Mouse (Mus musculus) lung, adult 18-20 months (tissue): ENCODE results near the gene Ssr1.

Source experiments
- DNase-seq, 2 experiments: peaks; one replicate each; pipeline ENCODE4 v3.0.0; 2022; ENCODE audit warnings: mixed read lengths in 2 of 2

The Ssr1 gene

DNA sequence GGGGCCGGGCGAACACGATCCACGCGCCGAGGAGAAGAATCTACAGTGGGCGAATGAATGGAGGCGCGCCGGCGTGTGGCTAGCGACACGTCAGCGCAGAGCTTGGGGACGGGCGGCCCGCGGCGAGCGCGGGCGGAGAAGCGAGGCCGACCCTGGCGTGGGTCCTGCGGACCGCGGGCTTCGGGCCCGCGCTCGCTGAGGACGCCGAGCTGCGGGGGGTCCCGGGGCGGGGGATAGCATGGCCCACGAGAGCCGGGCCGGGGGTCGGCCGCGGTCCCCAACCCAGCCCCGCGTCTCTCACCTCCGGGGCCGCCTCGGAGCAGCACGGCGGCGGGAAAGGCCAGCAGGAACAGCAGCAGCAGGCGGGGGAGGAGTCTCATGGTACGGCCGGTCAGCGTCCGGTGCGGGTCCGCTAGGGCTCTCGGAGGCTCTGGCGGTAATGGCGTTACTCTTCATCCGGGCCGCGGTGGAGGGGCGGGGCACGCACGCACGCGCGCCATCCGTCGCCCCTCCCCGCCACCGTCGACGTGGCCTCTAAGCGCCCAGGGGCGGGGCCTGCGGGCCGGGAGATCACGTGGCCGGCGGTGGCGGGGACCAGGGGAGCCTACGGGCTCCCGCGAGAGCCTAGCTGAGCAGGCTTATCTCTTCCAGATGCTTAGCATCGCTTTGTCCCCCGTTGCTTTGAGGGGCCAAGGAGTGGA lies at the start of gene Ssr1:
Gene Ssr1 (minus strand): TSS at position 514 of the 701 bp plus-strand sequence.
- peak; percentile 93 to 96 for DNase-seq

DNA sequence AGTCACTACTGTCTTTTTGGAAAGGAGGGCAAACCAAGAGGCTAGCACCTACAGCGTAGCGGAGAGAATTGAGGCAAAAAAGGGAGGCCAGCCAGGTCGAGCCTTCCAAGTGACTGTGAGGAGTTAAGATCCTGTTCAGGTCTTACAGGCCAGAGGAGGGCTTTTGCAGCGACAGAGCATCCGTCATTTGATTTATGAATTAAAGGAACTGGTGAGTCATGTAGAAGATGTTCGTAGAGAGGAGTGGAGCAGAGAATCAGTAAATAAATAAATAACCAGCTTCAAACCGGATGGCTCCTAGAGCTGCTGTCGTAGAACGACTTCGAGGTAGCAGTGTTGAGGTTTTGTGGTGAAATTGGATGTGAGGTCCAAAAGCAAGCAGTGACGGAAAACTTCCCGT lies 43.8 kb upstream of the Ssr1 start:
- DNase-seq = no peak

DNA sequence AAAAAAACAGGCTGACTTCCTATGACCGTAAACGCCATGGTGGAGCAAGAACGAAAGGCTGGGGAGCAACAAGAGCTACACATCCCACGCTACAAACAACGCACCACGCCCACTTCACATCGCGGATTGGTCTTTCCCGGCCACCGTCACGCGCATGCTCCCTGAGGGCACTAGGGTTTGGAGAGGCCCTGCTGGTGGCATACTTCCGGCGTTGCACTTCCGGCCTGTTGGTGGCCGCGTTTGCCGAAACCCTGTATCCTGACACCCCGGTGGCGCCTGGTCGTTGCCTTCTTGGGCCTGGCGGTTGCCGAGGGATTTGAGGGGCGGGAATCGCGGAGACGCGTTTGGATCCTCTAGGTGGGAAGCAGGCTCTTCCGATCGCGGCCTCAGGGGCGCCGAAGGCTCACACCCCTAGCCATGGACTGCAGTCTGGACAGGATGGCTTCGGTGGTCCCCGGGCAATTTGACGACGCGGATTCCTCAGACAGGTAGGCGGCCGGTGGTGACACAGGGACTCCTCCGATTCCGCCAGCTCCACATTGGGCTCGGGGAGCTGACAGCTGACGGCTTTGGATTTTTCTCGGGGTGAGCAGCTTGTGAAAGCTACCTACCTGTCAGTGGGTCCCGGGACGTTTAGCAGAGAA lies 43.1 kb upstream of the Ssr1 start, which contains the start of gene Cage1:
Gene Cage1 (minus strand): TSS at position 26 of the 644 bp plus-strand sequence.
- peak; percentile 96 to 97 for DNase-seq

DNA sequence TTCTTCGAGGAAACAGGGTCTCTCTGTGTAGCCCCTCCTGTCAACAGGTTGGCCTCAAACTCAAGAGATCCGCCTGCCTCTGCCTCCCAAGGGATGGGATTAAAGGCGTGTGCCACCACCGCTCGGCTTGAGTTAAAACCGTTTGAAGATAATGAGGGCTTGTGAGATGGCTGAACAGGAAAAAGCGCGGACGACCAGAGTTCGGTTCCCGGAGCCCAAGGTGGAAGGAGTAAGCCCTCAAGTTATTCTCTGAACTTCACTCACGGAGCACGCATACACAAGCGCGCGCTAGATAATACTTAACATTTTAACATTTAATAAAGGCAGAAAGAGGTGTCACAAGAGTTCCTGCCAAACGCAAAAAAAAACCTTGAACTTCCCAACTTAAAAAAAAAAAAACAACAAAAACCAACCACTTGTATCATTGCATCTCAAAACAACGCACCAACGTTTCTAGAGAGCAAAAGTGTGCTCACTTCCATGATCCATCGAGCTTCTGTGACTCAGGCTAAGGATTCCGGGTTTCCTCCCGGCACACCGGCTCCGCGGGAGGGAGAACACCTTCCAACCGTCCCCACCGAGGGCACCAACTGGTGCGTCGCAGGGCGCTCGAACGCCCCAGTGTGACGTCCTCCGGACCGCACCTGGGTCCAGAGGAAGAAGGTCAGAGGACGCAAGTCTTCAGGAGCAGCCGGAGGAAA lies 42.5 kb upstream of the Ssr1 start, which contains the start of gene Riok1:
Gene Riok1 (plus strand): TSS at position 653 of the 701 bp plus-strand sequence.
- peak in 1 of 2 experiments; percentile 5 for DNase-seq

DNA sequence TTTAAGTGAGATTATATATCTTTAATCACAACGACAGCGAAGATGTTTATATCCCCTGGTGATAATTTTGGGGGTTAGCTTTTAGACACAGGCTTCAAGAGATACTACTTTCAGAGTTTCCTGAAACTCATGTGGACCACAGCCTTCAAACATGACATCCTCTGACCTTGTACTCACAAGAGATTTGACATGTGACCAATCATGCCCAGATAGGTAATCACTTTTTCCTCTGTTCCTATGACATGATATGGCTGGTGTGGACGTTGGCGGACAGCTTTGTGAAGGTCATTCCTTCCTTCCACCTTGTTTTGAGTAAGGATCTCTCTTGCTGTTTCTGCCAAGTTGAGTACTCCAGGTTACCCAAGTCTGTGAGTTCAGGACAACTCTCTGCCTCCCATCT lies 34.4 kb upstream of the Ssr1 start:
- no peak for DNase-seq

DNA sequence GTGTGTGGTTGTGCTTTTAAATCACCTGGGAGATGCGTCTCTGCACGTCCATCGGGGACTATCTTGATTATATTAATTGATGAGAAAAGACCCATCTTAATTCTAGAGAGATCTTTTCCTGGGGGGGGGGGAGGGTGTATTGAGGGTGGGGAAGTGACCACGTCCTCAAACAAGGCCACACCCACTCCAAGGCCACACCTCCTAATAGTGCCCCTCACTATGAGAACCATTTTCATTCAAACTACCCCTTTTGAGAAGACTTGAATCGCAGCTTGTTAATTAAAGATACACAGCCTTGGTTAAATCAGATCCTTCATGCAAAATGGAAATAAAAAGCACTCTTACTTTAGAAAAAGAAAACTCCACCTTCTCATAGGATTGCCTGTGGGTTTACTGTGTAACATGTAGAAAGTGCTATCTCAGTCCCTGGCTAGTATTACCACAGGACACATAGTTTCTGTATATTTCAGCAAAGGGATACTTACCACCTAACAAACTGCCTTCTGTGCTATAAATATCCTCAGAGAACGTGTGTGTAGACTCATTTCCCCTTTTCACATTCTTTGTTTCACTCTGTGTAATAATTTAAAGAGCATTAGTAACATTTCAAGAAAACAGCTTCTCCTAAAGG lies 33.7 kb upstream of the Ssr1 start:
- no peak for DNase-seq

DNA sequence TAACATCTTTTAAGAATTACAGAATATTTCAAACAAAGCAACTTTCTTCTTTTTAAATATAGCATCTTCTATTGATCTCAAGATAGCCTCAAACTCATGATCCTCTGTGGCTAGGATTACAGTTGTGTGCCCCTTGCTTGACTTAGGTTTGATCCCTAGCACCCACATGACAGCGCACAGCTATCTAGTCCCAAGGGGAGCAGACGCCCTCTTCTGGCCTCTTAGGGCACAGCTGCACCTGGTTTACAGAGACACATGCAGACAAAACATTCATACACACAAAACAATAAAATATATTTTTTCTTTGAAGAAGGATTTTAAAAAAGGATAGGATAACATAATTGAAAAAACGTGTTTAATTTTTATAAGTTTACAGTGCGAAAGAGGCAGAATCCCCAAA lies 31.9 kb upstream of the Ssr1 start:
- DNase-seq = no peak

DNA sequence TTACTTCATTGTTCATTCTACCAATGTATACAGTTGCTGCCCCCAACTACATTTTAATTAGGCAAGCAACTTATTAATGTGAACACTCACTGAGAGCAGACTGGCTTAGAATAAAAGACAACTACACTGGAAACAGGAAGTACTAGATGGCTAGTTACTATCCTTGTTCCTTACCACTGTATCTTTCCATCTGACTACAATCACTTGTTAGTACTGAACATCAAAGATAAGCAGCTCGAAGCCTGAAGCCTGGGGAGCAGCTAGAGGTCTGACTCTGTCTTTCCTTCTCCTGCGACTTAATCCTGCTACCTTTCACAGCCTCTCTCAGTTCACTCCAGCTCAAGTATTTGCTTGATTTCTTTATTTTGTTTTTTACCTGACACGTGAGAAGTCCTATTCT lies 24.8 kb upstream of the Ssr1 start:
- DNase-seq = no peak

DNA sequence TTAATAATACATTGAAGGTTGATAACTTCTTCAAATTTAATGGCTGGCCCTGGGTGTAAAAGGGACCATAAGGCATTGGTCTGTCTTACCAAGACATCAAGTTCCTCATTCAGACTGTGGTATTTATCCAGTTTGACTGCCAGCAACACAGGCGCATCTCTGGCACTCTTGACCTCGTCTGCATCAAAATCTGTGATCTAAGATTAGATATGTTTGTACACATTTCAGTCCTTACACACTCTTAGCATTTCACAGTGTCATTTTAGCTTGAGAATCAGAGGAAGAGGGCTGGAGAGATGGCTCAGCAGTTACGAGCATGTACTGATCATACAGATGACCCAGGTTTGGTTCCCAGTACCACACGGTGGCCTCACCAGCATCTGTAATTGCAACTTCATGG lies 21.6 kb upstream of the Ssr1 start:
- DNase-seq = no peak

DNA sequence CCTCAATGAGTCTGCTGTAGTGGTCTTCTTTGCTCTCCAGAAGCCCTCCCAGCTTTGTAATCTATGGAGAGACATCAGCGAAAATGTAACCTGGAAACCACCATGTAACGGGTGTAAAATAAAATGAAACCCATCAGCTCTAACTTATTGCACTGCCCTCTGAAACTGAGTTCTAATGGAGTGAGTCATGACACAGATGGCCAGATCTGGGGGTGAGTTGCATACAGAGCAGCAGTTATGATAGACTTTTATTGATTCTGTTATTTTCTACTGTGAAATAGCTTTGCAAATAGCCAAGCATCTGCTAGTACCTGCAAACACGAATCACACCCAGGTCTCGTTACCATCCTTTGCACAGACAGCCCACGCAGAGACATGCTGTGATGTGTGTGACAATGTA lies 18.4 kb upstream of the Ssr1 start:
- no peak for DNase-seq

DNA sequence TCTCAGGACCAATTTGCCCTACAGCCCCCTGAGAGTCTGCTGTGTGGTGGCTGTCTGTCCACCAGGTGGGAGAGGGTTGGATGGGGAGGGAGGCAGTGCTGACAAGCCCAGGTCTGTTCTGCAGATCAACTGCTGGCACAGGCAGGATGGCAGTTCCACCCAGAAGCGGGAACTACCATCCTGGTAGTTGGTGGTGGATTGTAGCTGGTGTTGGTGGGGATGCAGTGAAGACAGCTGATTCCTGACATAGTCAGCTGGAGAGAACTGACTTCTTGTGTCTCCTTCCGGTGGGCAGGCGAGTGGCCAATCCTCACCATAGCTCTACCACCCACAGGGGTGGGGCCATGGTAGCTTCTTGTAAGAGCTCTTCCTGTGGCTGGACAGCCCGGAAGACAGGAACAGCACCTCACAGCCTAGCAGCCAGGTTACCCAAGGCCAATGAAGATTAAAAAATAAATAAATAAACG lies 16.5 kb upstream of the Ssr1 start:
- no peak for DNase-seq

DNA sequence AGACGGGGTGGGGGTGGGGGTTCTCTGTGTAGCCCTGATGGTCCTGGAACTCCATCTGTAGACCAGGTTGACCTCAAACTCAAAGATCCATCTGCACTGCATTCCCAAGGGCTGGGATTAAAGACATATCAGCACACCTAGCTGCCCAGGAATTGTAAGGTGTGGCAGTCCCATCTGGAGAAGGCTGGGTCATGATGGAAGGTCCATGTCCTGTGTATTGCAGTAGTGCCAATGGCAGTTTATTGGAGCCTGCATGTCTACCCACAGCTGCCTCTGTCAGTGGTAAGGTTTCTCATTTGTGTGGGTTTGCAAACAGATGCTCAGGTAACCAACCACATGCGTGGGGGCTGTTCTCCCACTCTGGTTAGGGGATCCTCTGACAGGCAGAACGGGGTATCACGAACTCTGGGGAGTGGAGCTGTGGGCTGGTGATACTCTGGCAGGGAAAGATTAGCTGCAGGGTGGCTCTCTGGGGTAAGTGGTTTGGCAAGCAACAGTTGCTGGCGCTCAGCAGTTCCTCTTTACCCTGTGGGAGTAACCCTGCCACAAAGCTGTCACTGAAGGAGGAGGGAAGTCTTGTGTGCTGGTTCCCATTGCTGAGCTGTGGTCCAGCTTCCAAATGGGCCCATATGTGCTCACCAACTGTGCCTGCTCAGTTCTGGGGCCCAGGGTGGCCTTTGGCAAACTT lies 15.8 kb upstream of the Ssr1 start:
- peak in 1 of 2 experiments; percentile 13 for DNase-seq

DNA sequence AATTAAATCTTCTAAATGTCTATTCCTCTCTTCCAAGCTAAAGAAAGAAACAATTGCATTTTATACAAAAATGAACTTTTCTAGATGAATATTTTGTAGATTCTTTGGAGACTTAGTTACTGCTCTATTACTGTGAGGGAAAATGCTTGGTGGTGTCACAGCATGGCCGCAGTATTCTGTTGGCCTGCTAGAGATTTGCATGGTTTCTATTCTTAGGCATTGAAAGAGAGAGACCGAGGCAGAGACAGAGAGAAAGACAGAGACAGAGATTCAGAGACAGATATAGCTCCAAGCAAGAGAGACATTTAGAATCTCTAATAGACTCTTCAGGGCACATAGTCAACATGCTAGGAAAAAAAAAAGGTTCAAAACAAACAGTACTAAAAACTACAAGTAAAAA lies 14.0 kb upstream of the Ssr1 start:
- DNase-seq = no peak

DNA sequence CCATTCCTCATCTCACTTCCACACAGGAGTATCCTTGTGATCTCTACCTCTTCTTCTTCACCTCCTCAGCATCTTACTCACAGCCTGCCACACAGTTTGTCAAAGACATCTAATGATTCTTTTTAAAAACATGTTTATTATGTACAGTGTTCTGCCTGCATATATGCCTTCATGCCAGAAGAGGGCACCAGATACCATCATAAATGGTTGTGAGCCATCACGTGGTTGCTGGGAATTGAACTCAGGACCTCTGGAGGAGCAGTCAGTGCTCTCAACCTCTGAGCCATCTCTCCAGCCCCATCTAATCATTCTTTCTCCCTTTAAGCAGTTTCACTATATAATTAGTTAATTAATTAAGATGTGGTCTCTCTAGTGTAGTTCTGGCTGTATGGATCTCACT lies 8.4 kb upstream of the Ssr1 start:
- no peak for DNase-seq

DNA sequence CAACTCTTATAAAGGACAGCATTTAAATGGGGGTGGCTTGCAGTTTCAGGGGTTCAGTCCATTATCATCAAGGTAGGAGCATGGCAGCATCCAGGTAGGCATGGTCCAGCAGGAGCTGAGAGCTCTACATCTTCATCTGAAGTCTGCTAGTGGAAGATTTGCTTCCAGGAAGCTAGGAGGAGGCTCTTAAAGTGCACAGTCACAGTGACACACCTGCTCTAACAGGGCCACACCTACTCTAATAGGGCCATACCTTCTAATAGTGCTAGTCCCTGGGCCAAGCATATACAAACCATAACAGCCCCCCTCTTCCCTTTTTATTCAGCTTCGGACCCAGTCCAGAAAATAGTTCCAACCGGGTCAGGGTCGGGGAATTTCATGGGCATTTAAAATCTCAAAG lies 5.7 kb upstream of the Ssr1 start:
- DNase-seq = no peak

DNA sequence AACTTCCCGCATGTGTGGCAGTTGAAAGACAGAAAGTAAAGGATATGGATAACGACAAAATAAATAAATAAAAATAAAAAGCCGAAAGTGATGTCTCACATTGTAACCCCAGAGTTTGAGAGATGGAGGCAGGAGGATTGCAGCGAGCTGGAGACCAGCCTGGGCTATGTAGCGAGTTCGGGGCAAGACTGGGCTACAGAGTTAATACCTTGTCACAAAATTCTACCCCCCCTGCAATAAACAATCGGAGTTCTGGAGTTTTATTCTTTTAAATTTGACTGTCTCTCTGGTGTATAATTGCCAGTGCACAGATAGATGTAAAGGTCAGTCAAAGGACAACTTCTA lies 360 bp upstream of the Ssr1 start:
- DNase-seq = no peak

DNA sequence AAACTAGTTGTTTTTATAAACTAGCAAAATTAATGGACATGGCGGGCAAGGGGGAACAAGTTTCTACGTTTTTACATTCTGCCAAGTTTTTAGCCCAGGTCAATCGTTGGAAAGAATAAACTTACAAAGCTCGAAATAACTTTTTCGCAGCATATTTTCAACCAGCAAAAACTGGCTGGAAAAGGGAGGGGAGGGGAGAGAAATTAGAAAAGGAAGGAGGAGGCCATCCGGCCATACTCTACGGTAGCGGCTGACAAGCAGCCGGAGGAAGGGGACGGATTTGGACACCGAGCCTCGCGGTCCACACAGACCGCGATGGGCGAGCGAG lies 677 bp downstream of the Ssr1 start:
- DNase-seq = no peak

DNA sequence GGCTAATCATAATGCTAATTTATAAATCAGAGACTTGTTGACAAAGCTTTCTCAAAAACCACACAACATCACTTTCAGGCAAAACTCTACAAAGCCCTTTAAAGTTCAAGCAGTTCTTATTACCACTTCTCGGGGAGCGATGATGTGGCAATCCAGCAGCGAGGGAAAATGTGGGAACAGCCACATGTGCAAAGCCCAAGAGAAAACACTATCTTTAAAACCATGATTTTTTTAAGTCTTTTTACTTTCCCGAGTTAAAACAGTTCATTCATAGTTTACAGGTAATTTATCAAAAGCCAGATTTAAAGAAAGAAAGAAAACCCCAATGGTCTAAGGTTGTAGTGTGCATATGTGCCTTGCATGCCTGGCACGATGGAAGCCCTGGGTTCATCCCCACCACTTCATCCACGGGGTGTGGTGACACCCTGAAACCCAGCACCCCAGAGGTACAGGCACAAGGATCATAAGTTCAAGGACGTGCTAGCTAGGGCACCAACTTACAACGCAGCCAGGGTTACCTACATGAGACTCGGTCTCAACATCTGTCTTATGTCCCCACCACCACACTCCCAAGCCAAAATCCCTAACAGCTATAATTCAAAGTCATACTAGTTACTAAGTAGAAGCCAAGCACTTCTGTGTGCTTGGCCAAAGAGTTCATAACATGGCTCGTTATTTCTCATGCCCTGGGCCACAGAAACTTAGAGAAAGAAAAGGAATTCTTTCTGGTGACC lies 1.2 kb downstream of the Ssr1 start:
- DNase-seq = peak; percentile 34 to 47

DNA sequence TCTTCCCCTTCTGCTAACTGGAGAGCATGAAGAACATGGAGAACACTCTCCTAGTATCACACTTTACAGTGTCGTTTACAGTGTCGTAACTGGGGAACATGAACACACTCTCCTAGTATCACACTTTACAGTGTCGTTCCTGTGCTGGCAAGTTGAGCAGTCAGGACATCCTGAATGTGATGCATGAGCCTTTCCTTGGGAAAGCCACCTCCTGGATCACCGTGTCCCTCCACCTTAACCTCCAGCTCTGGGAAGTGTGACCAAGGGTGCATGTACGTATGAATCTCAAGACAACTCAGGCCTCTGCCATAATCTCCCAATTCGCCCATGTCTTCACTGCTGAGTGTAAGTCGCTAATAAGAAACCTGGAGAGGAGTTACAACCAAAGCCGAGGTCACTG lies 4.3 kb downstream of the Ssr1 start:
- DNase-seq = no peak

DNA sequence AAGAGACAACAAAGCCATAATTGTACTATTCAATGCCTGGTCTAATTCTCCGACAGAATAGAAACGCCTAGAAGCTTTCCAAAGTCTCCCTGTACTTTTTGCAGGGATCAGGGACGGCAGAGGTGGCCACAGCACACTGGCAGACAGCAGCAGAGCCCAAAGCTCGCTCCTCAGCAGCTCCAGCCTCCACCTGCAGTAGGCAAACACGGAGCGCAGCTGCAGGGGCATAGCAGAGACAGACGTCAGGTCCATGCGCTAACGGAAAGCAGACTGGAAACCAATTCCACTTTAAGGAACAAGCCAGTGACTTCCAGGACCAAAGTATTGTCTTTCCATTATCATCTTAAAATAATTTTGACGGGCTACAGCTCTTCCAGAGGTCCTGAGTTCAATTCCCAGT lies 7.9 kb downstream of the Ssr1 start:
- DNase-seq = no peak

DNA sequence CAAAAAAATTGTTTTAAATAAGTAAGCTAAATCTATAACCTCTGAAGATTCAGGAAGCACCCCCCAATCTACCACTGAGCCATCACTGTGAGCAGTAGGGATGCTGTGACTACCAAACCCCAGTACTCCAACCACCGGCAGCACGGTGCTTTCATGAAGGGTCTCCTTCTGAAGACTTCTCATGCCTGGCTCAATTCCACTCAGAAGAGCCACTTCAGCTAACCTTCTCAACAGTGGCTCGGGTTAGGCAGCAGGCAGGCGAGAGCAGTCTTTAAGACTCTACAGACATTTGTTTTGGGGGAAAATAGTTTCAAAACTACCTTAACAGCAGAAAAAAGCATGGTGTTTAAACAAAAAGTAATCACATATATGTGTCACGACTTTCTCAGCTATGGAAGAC lies 13.0 kb downstream of the Ssr1 start:
- peak; percentile 34 to 50 for DNase-seq

DNA sequence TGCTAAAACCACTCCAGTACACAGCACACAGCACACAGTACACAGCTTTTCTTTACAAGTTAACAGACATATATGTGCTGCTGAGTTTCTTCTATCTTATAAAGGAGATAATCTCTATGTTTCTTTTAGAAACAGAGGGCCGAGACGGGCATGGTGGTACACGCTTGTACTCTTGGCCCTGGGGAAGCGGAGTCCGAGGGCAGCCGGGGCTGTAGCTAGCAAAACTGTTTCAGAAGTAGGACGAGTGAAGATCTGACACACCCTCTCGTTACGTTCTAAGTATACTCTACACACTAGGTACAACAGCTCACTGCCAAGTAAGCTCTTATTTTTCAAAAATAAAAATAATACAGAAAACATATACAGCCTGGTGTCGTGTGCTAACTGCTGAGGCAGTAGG lies 13.7 kb downstream of the Ssr1 start:
- DNase-seq = no peak
